Mouse (Mus musculus) cerebellum, adult 2 months (tissue): ENCODE measurements around the gene Nlgn2.

ENCODE experiments used
- CTCF ChIP-seq: fragments of 200-500 bp; IDR thresholded peaks from 2 replicates; pipeline ENCODE4 v1.5.1; 2011; ENCODE audit warnings: low read depth, mild to moderate bottlenecking, control low read depth, low read length, moderate library complexity, borderline replicate concordance; ENCODE audit not compliant: insufficient read depth
- POLR2A ChIP-seq: fragments of 200-500 bp; IDR thresholded peaks from 2 replicates; pipeline ENCODE4 v1.6.1; 2011; ENCODE audit warnings: low read length, control low read depth, borderline replicate concordance; ENCODE audit not compliant: insufficient read depth

GRCm38 (mm10) chr11:69807641-69808040 is 29.9 kb downstream of the Nlgn2 start:
- TF ChIP-seq CTCF (no peak), POLR2A (no peak)
